Mouse (Mus musculus) thymus, postnatal 0 days (tissue): Measurements from ENCODE around the gene Gm14412. TPM values are rescaled to one million over a fixed set of nuclear protein-coding genes. Genes with fewer than 3 reads are reported as not detected.
"Not testable (repeated sequence)": the region's sequence is repeated elsewhere in the genome, so short reads cannot be mapped to it uniquely, and the experiment has no call there.

ENCODE experiments used
- DNase-seq: peaks from one replicate; pipeline ENCODE4 v3.0.0-alpha.2; 2015; ENCODE audit warnings: low spot score
- polyA plus RNA-seq: library from polyadenylated mRNA; unstranded; fragments of >200 nt; fragmentation: Nextera tagmentation; extraction: Ambion mirVana; gene quantifications from 2 replicates; pipeline ENCODE4 v1.2.1, GENCODE M21; 2015

Gm14412 gene
- 0.10 and 0.14 TPM in 2 replicates for polyA plus RNA-seq

DNA sequence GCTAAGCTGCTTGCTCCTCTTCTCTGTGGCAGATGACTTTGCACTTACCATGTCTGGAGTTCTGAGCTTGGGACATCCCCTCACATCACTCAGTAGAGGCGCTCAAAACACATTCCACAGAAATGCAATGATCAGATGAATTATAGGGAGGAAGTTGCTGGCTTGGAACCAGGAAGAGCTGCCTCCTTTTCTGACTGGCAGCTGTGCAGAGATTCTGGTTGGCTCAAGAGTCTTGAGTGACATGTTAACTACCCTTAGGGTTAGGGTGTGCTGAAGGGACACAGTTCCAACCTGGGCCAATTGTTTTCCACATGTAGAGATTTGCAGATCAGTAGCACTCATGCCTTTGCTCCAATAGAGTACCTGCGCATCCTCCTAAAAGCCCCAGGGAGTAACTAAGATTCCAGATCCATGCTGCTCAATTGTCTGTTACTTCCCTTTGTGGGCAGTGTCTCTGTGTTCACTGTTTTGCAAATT, at the start of gene Gm14412:
TSS of gene Gm14412 (minus strand) at position 51 of the 477 bp plus-strand sequence.
- DNase-seq = not testable (repeated sequence)

DNA sequence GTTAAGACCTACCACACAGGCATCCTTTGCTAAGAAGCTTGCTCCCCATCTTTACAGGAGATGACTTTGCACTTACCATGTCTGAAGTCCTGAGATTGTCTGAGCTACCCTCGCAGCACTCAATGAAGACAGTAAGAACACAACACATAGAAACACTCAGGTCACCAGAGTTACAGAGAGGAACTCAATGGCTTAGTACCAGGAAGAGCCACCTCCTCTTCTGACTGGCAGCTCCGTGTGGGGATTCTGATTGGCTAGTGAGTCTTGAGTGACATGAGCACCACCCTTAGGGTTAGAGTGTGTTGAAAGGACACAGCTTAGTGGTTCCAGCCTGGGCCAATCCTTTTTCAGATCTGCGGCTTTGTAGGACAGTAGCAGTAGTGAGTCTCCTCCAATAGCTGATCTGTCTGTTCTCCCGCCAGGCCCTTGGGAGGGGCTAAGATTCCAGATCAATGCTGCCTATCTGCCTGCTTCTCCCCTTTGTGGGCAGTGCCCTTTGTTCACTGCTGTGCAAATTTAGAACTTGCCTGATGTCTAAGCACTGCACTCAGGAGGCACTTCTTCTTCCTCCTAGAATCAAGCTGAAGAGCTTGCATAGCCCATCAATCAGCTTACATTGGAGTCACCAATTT, 5.7 kb upstream of the Gm14412 start:
- not testable (repeated sequence) for DNase-seq

DNA sequence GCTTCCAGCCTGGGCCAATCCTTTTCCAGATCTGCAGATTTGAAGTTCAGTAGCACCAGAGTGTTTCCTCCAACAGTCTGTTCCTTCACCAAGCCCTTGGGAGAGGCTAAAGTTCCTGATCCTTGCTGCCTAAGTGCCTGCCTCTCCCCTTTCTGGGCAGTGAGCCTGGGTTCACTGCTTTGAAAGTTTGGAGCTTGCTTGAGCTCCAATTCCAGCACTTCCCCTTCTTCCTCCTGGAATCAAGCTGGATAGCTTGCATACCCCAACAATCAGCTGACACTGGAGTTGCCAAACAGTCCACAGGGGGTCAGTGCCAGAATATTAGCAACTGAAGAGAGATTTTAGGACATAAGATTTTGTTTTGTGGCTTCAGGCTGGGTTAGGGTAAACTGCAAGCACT, 2.7 kb downstream of the Gm14412 start:
- not testable (repeated sequence) for DNase-seq

DNA sequence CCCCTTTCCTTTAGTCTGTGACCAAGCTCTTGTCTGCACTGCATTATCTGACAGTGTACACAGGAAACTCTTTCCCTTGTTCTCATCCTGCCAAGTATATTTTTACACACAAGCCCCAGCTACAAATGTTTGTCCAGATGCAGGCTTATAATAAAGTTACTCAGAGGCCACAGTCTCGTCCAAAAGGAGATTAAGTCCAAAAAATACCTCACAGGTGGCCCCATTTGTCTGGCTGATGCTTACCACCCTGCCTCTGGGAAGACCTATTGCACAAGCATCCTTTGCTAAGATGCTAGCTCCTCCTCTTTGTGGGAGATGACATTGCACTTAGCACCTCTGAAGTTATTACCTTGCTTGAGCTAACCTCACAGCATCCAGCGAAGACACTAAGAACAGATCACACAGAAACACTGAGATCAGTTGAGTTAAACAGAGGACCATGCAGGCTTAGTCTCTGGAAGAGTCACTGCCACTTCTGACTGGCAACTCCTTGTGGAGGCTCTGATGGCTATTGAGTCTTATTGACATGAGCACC, 3.3 kb downstream of the Gm14412 start:
- DNase-seq = not testable (repeated sequence)

DNA sequence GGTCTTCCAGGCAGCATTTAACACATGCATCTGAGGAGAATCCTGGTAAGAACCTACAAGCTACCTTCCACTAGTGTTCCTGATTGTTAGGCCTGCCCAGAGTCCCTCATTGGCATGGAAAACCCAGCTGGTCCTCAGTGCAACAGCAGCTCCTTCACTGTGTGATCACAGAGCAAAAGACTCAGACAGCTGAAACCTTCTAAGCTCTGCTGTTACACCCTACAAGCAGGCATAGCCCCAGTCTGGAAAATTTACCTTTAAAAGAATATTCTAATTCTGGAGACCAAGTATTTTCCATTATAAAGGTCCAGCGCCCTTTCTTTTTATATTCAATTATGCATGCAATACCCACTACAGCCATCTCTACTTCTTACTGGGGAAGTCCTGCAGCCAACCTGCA, 5.1 kb downstream of the Gm14412 start:
- DNase-seq = no peak

DNA sequence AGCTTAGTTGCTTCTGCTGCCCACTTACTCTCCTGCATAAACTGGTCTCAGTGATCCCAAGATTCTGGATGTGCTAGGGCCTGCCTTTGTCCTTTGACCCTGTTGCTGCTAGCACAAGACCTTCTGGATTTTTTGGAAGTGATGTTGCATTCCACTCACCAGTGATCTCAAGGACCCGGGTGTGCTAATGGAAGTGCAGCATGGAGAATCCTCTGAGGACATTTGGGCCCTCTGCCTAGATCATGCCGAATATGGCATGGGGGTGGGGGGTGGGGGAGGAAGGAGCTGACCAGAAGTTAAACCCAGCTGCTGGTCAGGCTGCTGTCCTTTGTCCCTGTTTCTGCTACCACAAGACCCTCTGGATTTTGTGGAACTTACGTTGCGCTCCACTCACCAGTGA, 14.5 kb downstream of the Gm14412 start:
- DNase-seq = not testable (repeated sequence)

DNA sequence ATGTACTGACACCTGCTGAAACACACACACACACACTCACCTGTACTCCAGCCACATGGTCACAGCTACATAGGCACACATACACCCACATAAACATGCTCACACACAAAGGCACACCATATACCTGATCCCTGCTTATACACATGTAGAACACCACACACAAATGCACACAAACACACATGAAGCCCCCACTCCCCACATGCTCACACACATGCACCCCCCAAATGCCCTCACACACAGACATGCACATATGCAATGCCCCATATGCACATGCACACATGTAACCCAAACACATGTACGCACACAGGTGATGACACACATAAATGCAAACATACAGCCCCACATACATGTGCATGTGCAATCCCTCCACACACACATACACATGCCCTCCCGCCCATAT, 19.1 kb downstream of the Gm14412 start:
- DNase-seq = not testable (repeated sequence)

DNA sequence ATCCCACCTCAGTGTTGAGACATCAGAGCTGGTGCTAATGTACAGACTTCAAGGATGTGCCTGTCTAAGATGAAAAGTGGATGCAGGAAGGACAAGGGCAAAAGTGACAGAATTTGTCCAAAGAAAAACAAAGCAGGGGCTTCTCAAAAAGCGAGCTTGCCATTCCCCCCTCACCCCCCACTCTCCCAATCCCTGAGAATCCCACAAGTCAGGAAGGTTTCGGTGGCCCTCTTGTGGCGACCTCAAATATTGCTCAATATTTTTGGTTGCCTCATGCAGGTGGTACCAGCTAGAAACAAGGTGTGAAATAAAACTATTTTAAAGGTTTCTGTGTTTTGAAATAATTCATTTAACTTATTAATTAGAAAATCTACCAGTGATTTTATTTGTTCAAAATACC, 40.4 kb downstream of the Gm14412 start:
- DNase-seq = not testable (repeated sequence)

DNA sequence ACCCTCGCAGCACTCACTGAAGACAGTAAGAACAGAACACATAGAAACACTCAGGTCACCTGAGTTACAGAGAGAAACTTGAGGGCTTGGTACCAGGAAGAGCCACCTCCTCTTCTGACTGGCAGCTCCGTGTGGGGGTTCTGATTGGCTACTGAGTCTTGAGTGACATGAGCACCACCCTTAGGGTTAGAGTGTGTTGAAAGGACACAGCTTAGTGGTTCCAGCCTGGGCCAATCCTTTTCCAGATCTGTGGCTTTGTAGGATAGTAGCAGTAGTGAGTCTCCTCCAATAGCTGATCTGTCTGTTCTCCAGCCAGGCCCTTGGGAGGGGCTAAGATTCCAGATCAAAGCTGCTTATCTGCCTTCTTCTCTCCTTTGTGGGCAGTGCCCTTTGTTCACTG, 46.4 kb downstream of the Gm14412 start:
- DNase-seq = not testable (repeated sequence)

DNA sequence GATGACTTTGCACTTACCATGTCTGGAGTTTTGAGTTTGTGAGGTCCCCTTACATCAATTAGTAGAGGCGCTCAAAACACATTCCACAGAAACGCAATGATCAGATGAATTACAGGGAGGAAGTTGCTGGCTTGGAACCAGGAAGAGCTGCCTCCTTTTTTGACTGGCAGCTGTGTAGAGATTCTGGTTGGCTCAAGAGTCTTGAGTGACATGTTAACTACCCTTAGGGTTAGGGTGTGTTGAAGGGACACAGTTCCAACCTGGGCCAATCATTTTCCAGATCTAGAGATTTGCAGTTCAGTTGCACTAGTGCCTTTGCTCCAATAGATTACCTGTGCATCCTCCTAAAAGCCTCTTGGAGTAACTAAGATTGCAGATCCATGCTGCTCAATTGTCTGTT, 51.9 kb downstream of the Gm14412 start:
- DNase-seq = not testable (repeated sequence)

DNA sequence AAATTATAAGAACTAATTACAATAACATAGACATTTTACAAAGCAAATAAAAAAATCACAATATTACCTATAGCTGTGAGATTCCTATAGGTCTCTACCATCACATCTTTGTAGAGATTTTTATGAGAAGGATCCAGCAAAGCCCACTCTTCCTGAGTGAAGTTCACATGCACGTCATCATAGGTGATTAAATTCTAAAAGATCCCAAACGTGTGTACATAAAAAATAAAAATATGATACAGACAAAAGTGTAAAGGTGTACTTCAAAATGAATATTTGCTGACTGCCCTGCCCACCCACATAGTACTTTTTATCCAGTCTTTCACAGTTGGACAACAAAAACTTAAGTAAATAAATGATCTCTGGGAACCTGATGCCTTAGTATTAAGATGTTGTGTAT, 57.2 kb downstream of the Gm14412 start, which contains the start of gene Gm14409:
TSS of gene Gm14409 (minus strand) at position 101 of the 400 bp plus-strand sequence.
- DNase-seq = not testable (repeated sequence)

Other genes starting within 250 kb of the Gm14412 start
- 0.25 TPM in 1 of 2 replicates, not detected in the other for gene Gm14401, start 250.0 kb downstream of the Gm14412 start, polyA plus RNA-seq
- gene Gm14410, start 117.9 kb downstream of the Gm14412 start, polyA plus RNA-seq = 18.6 and 21.5 TPM in 2 replicates
- not detected in 2 replicates for gene Gm14409, start 57.3 kb downstream of the Gm14412 start, polyA plus RNA-seq
- 3.3 and 4.0 TPM in 2 replicates for gene Gm14418, start 74.0 kb upstream of the Gm14412 start, polyA plus RNA-seq
- gene Zfp970, start 140.4 kb upstream of the Gm14412 start, polyA plus RNA-seq = 3.7 and 4.9 TPM in 2 replicates
- gene Gm14403, start 173.9 kb upstream of the Gm14412 start, polyA plus RNA-seq = 1.4 and 1.5 TPM in 2 replicates